Mouse (Mus musculus) embryo, embryonic 9.5 days (tissue): ENCODE measurements around the gene Tmem9b.

ENCODE experiments used
- DNase-seq: peaks from one replicate; pipeline ENCODE4 v3.0.0-alpha.2; 2017; ENCODE audit errors: extremely low spot score

Tmem9b gene

GRCm38 (mm10) chr7:109739822-109740370 lies 12.8 kb downstream of the Tmem9b start:
- DNase-seq = no peak

GRCm38 (mm10) chr7:109734806-109735205 lies 17.9 kb downstream of the Tmem9b start:
- no peak for DNase-seq

GRCm38 (mm10) chr7:109731626-109732025 lies 21.0 kb downstream of the Tmem9b start, which contains the start of gene Ascl3:
Ascl3 (minus strand) TSS chr7:109731726.
- no peak for DNase-seq

GRCm38 (mm10) chr7:109723697-109724096 lies 29.0 kb downstream of the Tmem9b start, which contains the start of gene BC051019:
BC051019 (minus strand) TSS chr7:109723850.
- DNase-seq = no peak

- no peak for DNase-seq
Observed at GRCm38 (mm10) chr7:109723114-109723513, 29.6 kb downstream of the Tmem9b start.

- DNase-seq = no peak
Observed at GRCm38 (mm10) chr7:109722618-109723017, 30.1 kb downstream of the Tmem9b start.

GRCm38 (mm10) chr7:109719286-109719685 lies 33.4 kb downstream of the Tmem9b start:
- DNase-seq = no peak

- no peak for DNase-seq
Observed at GRCm38 (mm10) chr7:109713434-109713982, 39.2 kb downstream of the Tmem9b start.

GRCm38 (mm10) chr7:109712198-109712597 lies 40.5 kb downstream of the Tmem9b start:
- DNase-seq = no peak

GRCm38 (mm10) chr7:109710069-109710468 lies 42.6 kb downstream of the Tmem9b start:
- no peak for DNase-seq

- no peak for DNase-seq
Observed at GRCm38 (mm10) chr7:109708961-109709382, 43.7 kb downstream of the Tmem9b start.

GRCm38 (mm10) chr7:109707023-109707785 lies 45.5 kb downstream of the Tmem9b start:
- peak; percentile 27 for DNase-seq

GRCm38 (mm10) chr7:109704461-109704860 lies 48.2 kb downstream of the Tmem9b start:
- DNase-seq = no peak

GRCm38 (mm10) chr7:109704016-109704377 lies 48.7 kb downstream of the Tmem9b start:
- no peak for DNase-seq

- DNase-seq = peak; percentile 98
Observed at GRCm38 (mm10) chr7:109703190-109704015, 49.3 kb downstream of the Tmem9b start, which contains the start of the genes St5 and Akip1. St5 (minus strand) TSS chr7:109703605. Akip1 (plus strand) TSS chr7:109703690.

GRCm38 (mm10) chr7:109702721-109703120 lies 50.0 kb downstream of the Tmem9b start:
- no peak for DNase-seq

GRCm38 (mm10) chr7:109700213-109700612 lies 52.5 kb downstream of the Tmem9b start:
- no peak for DNase-seq

- no peak for DNase-seq
Observed at GRCm38 (mm10) chr7:109695339-109695726, 57.3 kb downstream of the Tmem9b start.

- DNase-seq = no peak
Observed at GRCm38 (mm10) chr7:109694576-109695338, 57.9 kb downstream of the Tmem9b start.

GRCm38 (mm10) chr7:109690961-109691360 lies 61.7 kb downstream of the Tmem9b start:
- no peak for DNase-seq

GRCm38 (mm10) chr7:109690101-109690500 lies 62.6 kb downstream of the Tmem9b start:
- no peak for DNase-seq
